Mouse (Mus musculus) forebrain, embryonic 12.5 days (tissue): ENCODE measurements at regions not wholly inside any gene's neighbourhood (a gene's known extent, or its start where the extent isn't known, plus 50 kb on each side); places are given as distances from the start of the nearest gene placed in this dataset.

Experiments
- ATAC-seq: fragments of 200-750 bp; cut with Nextera tagmentation; 2 replicates; pipeline ENCODE4 v1.8.0; 2017; ENCODE audit warnings: moderate TSS enrichment; ENCODE audit not compliant: low FRiP score
- H3K27ac ChIP-seq: fragments of 300-500 bp; sonication (generic); 2 replicates; pipeline ENCODE4 v1.5.1; 2016; ENCODE audit warnings: mild to moderate bottlenecking
- H3K27me3 ChIP-seq: fragments of 300-500 bp; sonication (generic); 2 replicates; pipeline ENCODE4 v1.6.1; 2016; ENCODE audit warnings: mild to moderate bottlenecking
- H3K36me3 ChIP-seq: fragments of 300-500 bp; sonication (generic); replicated peaks from 2 replicates; pipeline ENCODE4 v1.6.1; 2016; ENCODE audit warnings: mild to moderate bottlenecking
- H3K4me1 ChIP-seq: fragments of 300-500 bp; sonication (generic); 2 replicates; pipeline ENCODE4 v1.6.1; 2016
- H3K4me2 ChIP-seq: fragments of 300-500 bp; sonication (generic); 2 replicates; pipeline ENCODE4 v1.6.1; 2016; ENCODE audit warnings: mild to moderate bottlenecking, moderate library complexity
- H3K4me3 ChIP-seq: fragments of 300-500 bp; sonication (generic); replicated peaks from 2 replicates; pipeline ENCODE4 v1.5.1; 2016; ENCODE audit warnings: mild to moderate bottlenecking
- H3K9ac ChIP-seq: fragments of 300-500 bp; sonication (generic); 2 replicates; pipeline ENCODE4 v1.6.1; 2016; ENCODE audit warnings: mild to moderate bottlenecking
- H3K9me3 ChIP-seq: fragments of 300-500 bp; sonication (generic); 2 replicates; pipeline ENCODE4 v1.6.1; 2016
- WGBS: fragments of 180-500 bp; shearing (Covaris S2); methylation state at CpG from one replicate; pipeline ENCODE4 v1.1.7; 2016; 5-methylcytosine and 5-hydroxymethylcytosine counted together

DNA sequence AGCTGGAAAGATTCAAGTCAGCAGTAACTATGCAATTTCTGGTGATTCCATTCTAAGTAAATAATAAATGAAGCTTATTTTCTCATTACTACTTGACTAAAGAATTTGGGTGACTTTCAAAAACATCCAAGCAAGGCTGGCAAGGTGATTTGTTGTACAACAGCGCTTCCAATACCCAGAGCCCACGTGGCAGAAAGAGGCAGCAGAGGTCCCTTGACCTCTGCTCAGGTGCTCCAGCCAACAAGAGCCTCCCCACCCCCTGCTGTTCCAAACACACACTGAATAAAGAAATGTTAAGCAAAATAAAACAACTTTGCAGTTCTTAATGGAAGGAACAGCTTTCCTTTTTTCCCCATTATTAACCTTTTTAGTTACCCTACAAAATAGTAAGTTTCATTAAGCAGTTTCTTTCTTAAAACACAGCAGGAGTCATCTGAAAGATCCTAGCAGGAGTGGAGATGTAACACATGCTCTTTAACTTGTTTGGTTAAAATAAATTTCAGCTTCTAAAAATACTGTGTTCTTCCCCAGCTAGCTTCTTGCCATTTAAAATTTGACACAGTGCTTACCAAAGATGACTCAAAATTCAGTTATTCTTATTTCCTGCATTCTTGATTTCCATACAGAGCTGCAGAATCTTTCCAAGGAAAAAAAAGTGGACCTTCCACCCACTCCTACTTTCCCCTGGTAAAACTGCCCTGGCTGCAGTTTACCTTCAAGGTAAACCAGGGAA, 92.3 kb upstream of the Tbl1xr1 start:
- Histone ChIP-seq H3K27me3 (no peaks in the 10 kb centered on the region), H3K36me3 (no peaks in the 10 kb centered on the region), H3K9ac (no peak overlapping the region), H3K4me3 (no peak overlapping the region), H3K4me2 (no peak overlapping the region), H3K4me1 (no peaks in the 10 kb centered on the region), H3K9me3 (no peaks in the 10 kb centered on the region), H3K27ac (no peak overlapping the region)
- ATAC-seq = no peak
- WGBS = 28% methylated on average over 2 of the region's 2 CpGs

DNA sequence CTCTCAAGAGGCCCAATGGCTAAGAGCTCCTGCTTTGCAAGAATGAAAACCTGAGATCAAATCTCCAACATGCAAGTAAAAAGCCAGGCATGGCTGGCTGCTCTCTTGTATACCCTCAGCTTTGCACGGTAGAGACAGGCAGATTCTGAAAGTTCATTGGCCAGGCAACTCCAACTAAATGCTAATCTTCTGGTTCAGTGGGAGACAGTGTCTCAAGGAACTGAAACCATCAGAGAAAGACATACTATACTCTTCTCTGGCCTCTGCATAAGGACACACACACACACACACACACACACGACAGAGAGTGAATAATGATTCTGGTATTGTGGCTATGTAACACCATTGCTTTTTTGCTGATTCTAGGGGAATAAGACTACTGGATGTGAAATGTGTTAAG, 91.6 kb upstream of the Tbl1xr1 start:
- WGBS = 72% methylated on average over 2 of the region's 2 CpGs
- no peaks in the 10 kb centered on the region for H3K4me1 ChIP-seq
- no peak for ATAC-seq
- H3K4me2 ChIP-seq = no peak overlapping the region
- no peaks in the 10 kb centered on the region for H3K9me3 ChIP-seq
- no peak overlapping the region for H3K27ac ChIP-seq
- no peak overlapping the region for H3K9ac ChIP-seq
- H3K4me3 ChIP-seq = no peak overlapping the region
- no peaks in the 10 kb centered on the region for H3K27me3 ChIP-seq
- H3K36me3 ChIP-seq = no peaks in the 10 kb centered on the region

DNA sequence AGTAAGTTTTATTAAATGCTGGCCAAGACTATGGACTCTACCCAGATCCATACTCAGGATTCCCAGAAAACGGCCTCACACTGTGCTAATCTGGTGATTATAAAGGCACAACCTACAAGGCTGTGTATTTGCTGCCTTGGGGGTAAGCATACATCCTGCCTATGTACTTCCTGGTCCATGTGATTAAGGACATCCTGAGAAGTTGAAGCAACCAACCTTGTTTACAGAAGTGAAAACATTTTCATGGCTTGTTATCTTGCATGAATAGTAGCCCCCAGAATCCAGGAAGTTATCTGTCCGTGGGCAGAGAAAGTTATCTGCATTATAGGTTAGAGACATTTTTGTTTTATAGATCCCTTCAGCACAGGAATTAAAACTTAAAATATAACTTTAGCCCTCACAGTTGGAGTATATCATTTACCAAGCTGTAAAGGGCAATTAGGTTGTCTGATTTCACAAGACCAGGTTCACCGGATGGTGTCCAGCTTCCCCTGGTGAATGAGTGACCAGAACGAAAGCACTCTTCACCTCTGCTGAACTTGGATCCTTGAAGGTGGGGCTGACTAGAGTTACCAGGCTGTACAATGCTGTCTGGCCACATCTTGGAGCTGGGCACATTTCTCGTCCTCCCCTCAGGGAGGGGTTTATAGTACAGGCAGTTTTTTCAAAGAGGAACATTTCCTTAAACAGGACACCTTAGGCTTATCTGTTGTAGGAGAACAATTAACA, 90.1 kb upstream of the Tbl1xr1 start:
- no peaks in the 10 kb centered on the region for H3K27me3 ChIP-seq
- H3K4me2 ChIP-seq = no peak overlapping the region
- H3K36me3 ChIP-seq = no peaks in the 10 kb centered on the region
- H3K9me3 ChIP-seq = no peaks in the 10 kb centered on the region
- H3K4me3 ChIP-seq = no peak overlapping the region
- no peak overlapping the region for H3K27ac ChIP-seq
- no peaks in the 10 kb centered on the region for H3K4me1 ChIP-seq
- no peak overlapping the region for H3K9ac ChIP-seq
- ATAC-seq = no peak
- 86% methylated on average over 5 of the region's 5 CpGs for WGBS

DNA sequence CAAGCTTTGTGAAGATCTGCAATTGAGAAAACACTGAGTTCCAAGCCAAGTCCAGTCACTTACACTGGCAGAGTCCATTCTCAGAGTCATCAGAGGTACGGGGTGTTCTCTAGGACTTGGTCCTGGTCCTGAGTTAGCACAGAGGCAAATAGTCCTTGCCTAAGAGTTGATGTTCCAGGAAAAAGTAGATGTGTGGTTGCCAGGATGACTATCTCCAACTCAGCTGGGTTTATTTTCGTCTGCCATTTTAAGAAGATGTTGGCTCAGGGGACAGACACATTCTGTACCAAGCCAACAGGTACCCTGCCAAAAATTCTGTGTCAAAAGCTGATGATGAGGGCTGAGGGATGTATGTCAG, 89.6 kb upstream of the Tbl1xr1 start:
- Histone ChIP-seq H3K27ac (no peak overlapping the region), H3K27me3 (no peaks in the 10 kb centered on the region), H3K4me2 (no peak overlapping the region), H3K4me3 (no peak overlapping the region), H3K36me3 (no peaks in the 10 kb centered on the region), H3K4me1 (no peaks in the 10 kb centered on the region), H3K9ac (no peak overlapping the region), H3K9me3 (no peaks in the 10 kb centered on the region)
- no peak for ATAC-seq
- 92% methylated on average over 2 of the region's 2 CpGs for WGBS

DNA sequence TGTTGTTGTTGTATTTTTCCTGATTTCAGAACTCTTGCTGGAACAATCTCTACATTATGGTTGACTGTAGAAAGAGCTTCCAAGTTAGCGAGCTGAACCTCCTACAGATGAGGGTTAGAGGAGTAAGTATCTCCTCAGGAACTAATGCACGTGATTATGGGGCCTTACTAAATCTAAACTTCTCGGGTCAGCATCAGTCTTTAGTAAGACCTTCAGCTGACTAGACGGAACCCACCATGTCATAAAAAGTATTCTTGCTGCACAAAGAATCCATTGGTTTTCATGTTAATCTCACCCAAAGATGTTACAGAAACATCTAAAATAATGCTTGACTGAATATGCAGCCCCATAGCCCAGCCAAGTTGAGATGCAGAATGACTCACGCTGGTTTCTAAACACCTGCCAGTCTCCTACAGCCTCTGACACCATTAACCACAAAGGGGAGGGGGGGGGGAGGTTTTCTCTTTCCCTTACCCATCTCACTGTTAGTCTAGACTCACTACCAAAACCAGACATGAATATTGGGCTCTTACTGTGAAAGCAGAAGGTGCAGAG, 88.9 kb upstream of the Tbl1xr1 start:
- no peaks in the 10 kb centered on the region for H3K9me3 ChIP-seq
- no peaks in the 10 kb centered on the region for H3K36me3 ChIP-seq
- no peak overlapping the region for H3K4me2 ChIP-seq
- ATAC-seq = no peak
- H3K4me3 ChIP-seq = no peak overlapping the region
- 94% methylated on average over 5 of the region's 5 CpGs for WGBS
- no peaks in the 10 kb centered on the region for H3K27me3 ChIP-seq
- H3K9ac ChIP-seq = no peak overlapping the region
- H3K27ac ChIP-seq = no peak overlapping the region
- H3K4me1 ChIP-seq = no peaks in the 10 kb centered on the region

DNA sequence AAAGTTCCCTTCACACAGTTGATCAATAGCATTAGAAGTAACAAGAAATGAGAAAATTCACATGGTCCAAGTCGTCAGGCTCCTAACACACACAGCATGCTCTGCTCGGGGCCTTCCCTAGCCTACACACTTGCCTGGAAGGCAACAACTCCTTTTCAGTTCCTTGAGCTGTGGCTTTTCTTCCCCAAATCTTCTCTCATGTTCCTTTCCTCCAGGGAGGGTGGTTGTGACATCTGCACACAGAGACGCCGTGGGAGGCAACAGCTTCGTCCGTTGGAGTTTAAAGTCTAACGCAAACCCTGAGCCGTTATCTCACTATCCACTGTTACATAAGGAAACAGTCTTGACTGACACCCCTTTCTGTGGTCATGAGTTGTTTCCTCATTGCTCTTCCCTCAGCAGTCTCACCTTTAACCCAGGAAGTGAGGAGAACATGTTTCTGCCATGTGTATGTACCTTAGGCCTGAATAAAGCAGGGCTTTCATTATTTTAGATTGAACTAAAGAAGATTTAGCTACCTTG, 88.4 kb upstream of the Tbl1xr1 start:
- Histone ChIP-seq H3K4me2 (no peak overlapping the region), H3K27ac (no peak overlapping the region), H3K9ac (no peak overlapping the region), H3K4me1 (no peaks in the 10 kb centered on the region), H3K9me3 (no peaks in the 10 kb centered on the region), H3K36me3 (no peaks in the 10 kb centered on the region), H3K4me3 (no peak overlapping the region), H3K27me3 (no peaks in the 10 kb centered on the region)
- ATAC-seq = no peak
- 95% methylated on average over 8 of the region's 8 CpGs for WGBS

DNA sequence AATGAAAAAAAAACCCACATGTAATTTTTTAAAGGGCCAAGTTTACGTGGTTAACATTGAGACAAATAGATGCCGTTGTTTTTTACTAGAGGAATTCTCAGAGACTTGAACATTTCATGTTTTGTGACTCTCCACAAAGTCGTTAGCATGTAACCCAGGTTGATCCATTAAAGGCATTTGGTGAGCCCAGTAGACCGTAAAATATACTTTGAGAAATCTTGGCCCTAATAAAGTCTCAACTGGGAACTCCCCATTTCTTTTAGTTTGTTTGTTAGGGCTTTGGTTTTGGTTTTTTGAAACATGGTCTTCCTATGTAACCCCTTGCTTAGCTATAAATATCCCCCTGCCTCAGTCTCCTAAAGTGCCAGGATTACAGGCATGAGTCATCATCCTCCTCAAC, 85.9 kb upstream of the Tbl1xr1 start:
- H3K4me3 ChIP-seq = no peak overlapping the region
- H3K9ac ChIP-seq = no peak overlapping the region
- H3K27me3 ChIP-seq = no peaks in the 10 kb centered on the region
- no peak for ATAC-seq
- 75% methylated on average over 4 of the region's 4 CpGs for WGBS
- no peaks in the 10 kb centered on the region for H3K36me3 ChIP-seq
- H3K4me2 ChIP-seq = no peak overlapping the region
- no peak overlapping the region for H3K27ac ChIP-seq
- no peaks in the 10 kb centered on the region for H3K9me3 ChIP-seq
- H3K4me1 ChIP-seq = no peaks in the 10 kb centered on the region

DNA sequence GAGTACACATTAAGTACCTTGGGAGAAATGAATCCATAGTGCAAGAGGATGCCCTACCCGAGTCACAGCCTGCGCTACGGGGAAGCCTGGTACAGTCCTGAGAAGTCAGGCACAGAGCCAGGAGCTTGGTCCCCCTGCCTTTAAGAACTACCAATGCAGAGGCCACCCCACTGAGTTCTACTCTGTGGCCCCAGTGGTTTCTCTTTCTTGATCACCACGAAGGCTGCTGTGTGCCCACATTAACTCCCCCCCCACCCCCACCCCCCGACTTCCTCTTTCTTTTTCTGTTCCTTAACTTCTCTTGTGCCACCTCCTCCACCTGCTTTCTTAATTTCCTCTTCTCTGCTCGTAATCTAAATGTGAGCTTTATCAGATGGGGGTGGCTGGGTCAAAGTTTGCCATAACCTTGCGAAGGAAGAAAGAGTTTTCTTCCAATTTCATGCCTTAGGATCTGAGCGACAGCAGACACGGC, 84.7 kb upstream of the Tbl1xr1 start:
- no peak for ATAC-seq
- no peak overlapping the region for H3K4me3 ChIP-seq
- H3K36me3 ChIP-seq = no peaks in the 10 kb centered on the region
- 79% methylated on average over 9 of the region's 9 CpGs for WGBS
- H3K9me3 ChIP-seq = no peaks in the 10 kb centered on the region
- no peak overlapping the region for H3K9ac ChIP-seq
- no peak overlapping the region for H3K4me2 ChIP-seq
- no peak overlapping the region for H3K27ac ChIP-seq
- H3K4me1 ChIP-seq = no peaks in the 10 kb centered on the region
- H3K27me3 ChIP-seq = no peaks in the 10 kb centered on the region

DNA sequence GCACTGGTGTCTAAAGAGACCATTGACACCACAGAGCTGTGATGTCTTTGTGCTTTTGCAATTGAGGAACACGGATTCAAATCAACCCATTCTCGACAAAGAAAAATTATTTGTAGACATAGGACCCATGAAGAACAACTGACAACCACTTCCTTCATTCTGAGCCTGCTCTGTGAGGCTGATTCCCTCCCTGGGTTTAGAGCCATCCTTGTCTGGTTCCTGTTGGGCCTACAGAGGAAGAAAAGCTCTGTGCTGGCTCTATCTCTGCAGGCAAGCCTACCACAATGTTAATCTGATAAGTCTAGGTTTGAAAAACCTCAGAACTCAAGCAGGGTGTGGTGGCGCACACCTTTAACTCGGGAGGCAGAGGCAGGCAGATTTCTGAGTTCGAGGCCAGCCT, 84.2 kb upstream of the Tbl1xr1 start:
- Histone ChIP-seq H3K4me1 (no peaks in the 10 kb centered on the region), H3K9ac (no peak overlapping the region), H3K27me3 (no peaks in the 10 kb centered on the region), H3K27ac (no peak overlapping the region), H3K4me3 (no peak overlapping the region), H3K4me2 (no peak overlapping the region), H3K9me3 (no peaks in the 10 kb centered on the region), H3K36me3 (no peaks in the 10 kb centered on the region)
- ATAC-seq = no peak
- whole genome bisulfite sequencing = 95% methylated on average over 5 of the region's 5 CpGs

DNA sequence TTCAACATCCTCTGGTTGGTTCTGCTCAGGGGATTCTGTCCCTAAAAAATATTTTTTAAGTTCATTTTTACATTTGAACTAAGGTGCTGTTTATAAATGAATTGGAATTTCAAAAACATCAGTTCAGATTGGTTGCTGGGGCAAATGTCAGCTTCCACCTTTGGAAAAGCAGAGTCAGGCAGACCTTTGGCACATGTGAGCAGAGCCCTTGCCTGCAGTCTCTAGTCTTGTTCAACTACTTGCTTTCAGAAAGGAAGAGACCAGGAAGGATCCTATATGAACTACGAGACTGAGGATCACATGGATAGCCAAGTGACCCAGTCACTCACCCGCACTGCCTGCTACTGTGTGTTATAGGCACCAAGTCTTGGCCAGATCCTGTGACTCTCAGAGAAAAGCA, 82.5 kb upstream of the Tbl1xr1 start:
- H3K9me3 ChIP-seq = no peaks in the 10 kb centered on the region
- no peaks in the 10 kb centered on the region for H3K27me3 ChIP-seq
- H3K36me3 ChIP-seq = no peaks in the 10 kb centered on the region
- H3K9ac ChIP-seq = no peak overlapping the region
- no peak for ATAC-seq
- H3K4me3 ChIP-seq = no peak overlapping the region
- no peak overlapping the region for H3K4me2 ChIP-seq
- WGBS = 88% methylated on average over 2 of the region's 2 CpGs
- no peaks in the 10 kb centered on the region for H3K4me1 ChIP-seq
- H3K27ac ChIP-seq = no peak overlapping the region

DNA sequence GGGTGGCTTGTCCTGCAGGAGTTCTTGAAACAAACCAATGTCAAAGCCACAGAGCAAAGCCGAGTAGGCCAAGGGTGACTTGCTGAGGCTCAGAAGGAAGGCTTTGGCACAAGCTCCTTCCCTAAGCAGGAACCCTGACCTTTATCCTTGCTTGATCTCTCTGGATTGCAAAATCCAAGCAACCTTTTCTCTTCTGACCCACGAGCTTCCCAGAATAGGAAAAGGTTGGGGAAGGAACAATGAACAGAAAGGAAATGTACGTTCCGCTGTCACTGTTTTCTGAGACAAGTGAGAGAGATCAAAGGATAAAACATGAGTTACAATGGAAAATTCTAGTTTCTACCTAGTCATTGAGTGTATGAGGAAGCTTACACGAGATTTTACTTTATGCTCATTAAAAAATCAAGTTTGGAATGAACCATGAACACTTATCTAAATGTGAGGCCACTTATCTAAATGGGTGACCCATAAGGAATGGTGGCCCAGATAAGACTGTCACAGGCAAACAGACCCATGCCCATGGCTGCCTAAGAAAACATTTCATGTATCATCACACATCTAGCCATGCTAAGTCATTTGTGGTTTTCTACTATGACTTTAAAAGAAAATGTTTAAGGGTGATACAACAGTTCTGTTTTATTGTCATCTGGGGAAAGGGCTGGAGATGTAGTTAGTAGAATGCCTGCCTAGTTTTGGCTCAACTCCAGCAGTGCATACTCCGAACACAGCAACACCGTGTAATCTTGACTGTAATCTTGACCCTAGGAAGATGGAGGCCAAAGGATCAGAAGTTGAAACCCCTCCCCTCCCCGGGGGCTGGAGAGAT, 80.7 kb upstream of the Tbl1xr1 start:
- 84% methylated on average over 8 of the region's 8 CpGs for WGBS
- H3K4me1 ChIP-seq = no peaks in the 10 kb centered on the region
- ATAC-seq = no peak

DNA sequence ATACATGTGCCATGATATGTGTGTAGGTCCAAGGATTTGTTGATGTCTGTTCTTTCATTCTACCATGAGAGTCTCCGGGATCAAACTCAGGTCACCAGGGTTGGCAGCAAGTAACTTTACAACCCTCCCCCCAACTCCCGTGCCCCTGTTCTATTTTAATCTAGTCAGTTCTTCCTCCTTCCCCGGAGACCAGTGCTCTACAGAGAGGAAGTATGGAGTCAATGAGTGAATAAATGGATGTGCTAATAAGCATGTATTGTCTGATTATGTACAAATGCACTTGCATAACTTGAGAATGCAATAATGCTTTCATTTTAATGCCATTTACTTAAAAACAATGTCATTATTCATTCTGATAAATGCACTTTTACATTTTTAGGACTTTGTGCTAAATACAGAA, 79.1 kb upstream of the Tbl1xr1 start:
- 86% methylated on average over 3 of the region's 3 CpGs for WGBS
- no peak for ATAC-seq
- no peak overlapping the region for H3K27ac ChIP-seq

More for the DNA sequence above, 80.7 kb upstream of the Tbl1xr1 start:
- H3K27ac ChIP-seq = no peak overlapping the region
- no peaks in the 10 kb centered on the region for H3K27me3 ChIP-seq
- no peaks in the 10 kb centered on the region for H3K9me3 ChIP-seq
- no peak overlapping the region for H3K4me2 ChIP-seq
- no peak overlapping the region for H3K4me3 ChIP-seq
- H3K9ac ChIP-seq = no peak overlapping the region
- H3K36me3 ChIP-seq = no peaks in the 10 kb centered on the region

More for the DNA sequence above, 79.1 kb upstream of the Tbl1xr1 start:
- Histone ChIP-seq H3K4me1 (no peaks in the 10 kb centered on the region), H3K9me3 (no peaks in the 10 kb centered on the region), H3K27me3 (no peaks in the 10 kb centered on the region), H3K36me3 (no peaks in the 10 kb centered on the region), H3K4me3 (no peak overlapping the region), H3K9ac (no peak overlapping the region), H3K4me2 (no peak overlapping the region)
